Mouse (Mus musculus) spleen, adult 2 months (tissue): Measurements from ENCODE around the gene Pigb.

Source experiments
- CTCF ChIP-seq: fragments of 200-500 bp; IDR thresholded peaks from 2 replicates; pipeline ENCODE4 v1.5.1; 2011; ENCODE audit warnings: mild to moderate bottlenecking, inconsistent platforms; ENCODE audit not compliant: insufficient read depth, insufficient read length, insufficient replicate concordance; ENCODE audit errors: extremely low read depth
- POLR2A ChIP-seq: fragments of 200-500 bp; IDR thresholded peaks from 2 replicates; pipeline ENCODE4 v1.6.1; 2011; ENCODE audit warnings: low read depth, low read length, inconsistent platforms

DNA sequence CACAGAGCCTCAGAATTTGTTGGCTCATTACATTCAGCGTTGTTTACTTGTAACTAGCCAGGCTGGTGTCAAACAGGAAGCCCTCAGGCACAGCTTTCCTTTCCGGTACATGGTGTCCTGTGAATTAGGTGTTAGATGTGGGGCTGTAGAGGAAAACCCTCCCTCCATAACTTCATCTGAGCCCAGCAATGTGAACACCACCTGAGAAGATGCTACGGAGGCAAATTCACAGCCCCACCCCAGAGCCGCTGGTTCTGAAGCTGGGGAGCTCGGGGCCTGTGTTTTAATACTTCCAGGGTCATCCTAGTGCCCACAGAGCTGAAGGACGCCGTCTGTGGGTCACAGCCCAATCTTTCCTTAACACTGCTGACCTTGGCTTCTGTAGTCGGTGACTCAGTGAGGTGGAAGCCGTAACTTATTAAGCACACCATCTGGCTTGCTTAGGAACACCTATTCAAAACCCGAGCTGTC lies 15.3 kb upstream of the Pigb start:
- TF ChIP-seq POLR2A (no peak), CTCF (no peak)
